Mouse (Mus musculus): ENCODE measurements around the gene Sirpb1c. TPM values are rescaled to one million over a fixed set of nuclear protein-coding genes. Genes with fewer than 3 reads are reported as not detected.
"Not testable (repeated sequence)": the region's sequence is repeated elsewhere in the genome, so short reads cannot be mapped to it uniquely, and the experiment has no call there.

Gene Sirpb1c
- not detected for total RNA-seq (2021)
- long read RNA-seq, experiment 1, result 0 reads
- long read RNA-seq, experiment 2, result 0 reads

- DNase-seq, result not testable (repeated sequence)
These were observed at the start of gene Sirpb1c for GRCm38 (mm10) chr3:15848280-15848679. Gene Sirpb1c (minus strand): TSS chr3:15848528.

GRCm38 (mm10) chr3:15886380-15886779, 38.1 kb upstream of the Sirpb1c start:
- DNase-seq, result no peak

- not testable (repeated sequence) for DNase-seq
These were observed 7.4 kb upstream of the Sirpb1c start for GRCm38 (mm10) chr3:15855773-15856172.

- no peak for DNase-seq
These were observed 1.6 kb upstream of the Sirpb1c start for GRCm38 (mm10) chr3:15849922-15850321.

GRCm38 (mm10) chr3:15847332-15848047, 838 bp downstream of the Sirpb1c start:
- DNase-seq, result no peak

GRCm38 (mm10) chr3:15773642-15774041, 74.7 kb downstream of the Sirpb1c start:
- not testable (repeated sequence) for DNase-seq

Other genes with a start within 250 kb of the Sirpb1c start
- not detected for gene Gm5150, start 157.9 kb upstream of the Sirpb1c start, total RNA-seq (2021)